Mouse (Mus musculus): ENCODE measurements around the gene Gm15737. TPM values are rescaled to one million over a fixed set of nuclear protein-coding genes. Genes with fewer than 3 reads are reported as not detected.
A peak's percentile ranks its signal among the peaks of the same experiment; 100 is the strongest.

Gene Gm15737
- polyA plus RNA-seq, 1 experiment from 2014 or later, result 0.03 TPM

- Histone ChIP-seq H3K27me3 (ENCODE audit: insufficient read depth, low read length) (no peaks in the 10 kb centered on the region), H3K4me2 (ENCODE audit: low read length) (no peak overlapping the region), H3K4me3 (replicated peaks; ENCODE audit: low read depth, low read length) (no peak overlapping the region), H3K36me3 (ENCODE audit: insufficient read depth, low read length) (0 out of 2 replicates have a peak, but pooled peaks cover 6% of the 10 kb centered on the region), H3K4me1 (replicated peaks; ENCODE audit: insufficient read depth, low read length) (0 out of 2 replicates have a peak, but pooled peaks cover 4% of the 10 kb centered on the region), H3K9ac (ENCODE audit: low read depth, low read length) (no peak overlapping the region), H3K27ac (no peak overlapping the region), H3K9me3 (replicated peaks; ENCODE audit: low read length) (no peaks in the 10 kb centered on the region)
- ATAC-seq (replicated peaks; ENCODE audit: low FRiP score, low read depth) (0 out of 2 replicates have a peak, but pooled peaks have one; percentile 36), DNase-seq (ENCODE audit: low spot score) (peak; percentile 28)
- WGBS, result 83% methylated on average over 2 of the region's 2 CpGs
- no peak for TF ChIP-seq CTCF (IDR thresholded peaks at IDR 0.05; ENCODE audit: low read depth)
These were observed 40.0 kb upstream of the Gm15737 start for GRCm38 (mm10) chr6:92829148-92829547.

- no peak overlapping the region for H3K9ac ChIP-seq (ENCODE audit: low read depth, low read length)
- 95% methylated on average over 2 of the region's 2 CpGs for WGBS
- H3K4me3 ChIP-seq (replicated peaks; ENCODE audit: low read depth, low read length), result no peak overlapping the region
- ATAC-seq (replicated peaks; ENCODE audit: low FRiP score, low read depth) (no peak), DNase-seq (ENCODE audit: low spot score) (no peak)
- H3K4me1 ChIP-seq (replicated peaks; ENCODE audit: insufficient read depth, low read length), result 0 out of 2 replicates have a peak, but pooled peaks cover 4% of the 10 kb centered on the region
- H3K27me3 ChIP-seq (ENCODE audit: insufficient read depth, low read length), result no peaks in the 10 kb centered on the region
- no peaks in the 10 kb centered on the region for H3K9me3 ChIP-seq (replicated peaks; ENCODE audit: low read length)
- H3K27ac ChIP-seq, result no peak overlapping the region
- H3K4me2 ChIP-seq (ENCODE audit: low read length), result no peak overlapping the region
- TF ChIP-seq CTCF (IDR thresholded peaks at IDR 0.05; ENCODE audit: low read depth), result no peak
- 0 out of 2 replicates have a peak, but pooled peaks cover 6% of the 10 kb centered on the region for H3K36me3 ChIP-seq (ENCODE audit: insufficient read depth, low read length)
These were observed 38.1 kb upstream of the Gm15737 start for GRCm38 (mm10) chr6:92831106-92831505.

GRCm38 (mm10) chr6:92842000-92842399 lies 27.2 kb upstream of the Gm15737 start:
- Histone ChIP-seq H3K9me3 (replicated peaks; ENCODE audit: low read length) (no peaks in the 10 kb centered on the region), H3K4me2 (ENCODE audit: low read length) (no peak overlapping the region), H3K27me3 (ENCODE audit: insufficient read depth, low read length) (no peaks in the 10 kb centered on the region), H3K9ac (ENCODE audit: low read depth, low read length) (no peak overlapping the region), H3K36me3 (ENCODE audit: insufficient read depth, low read length) (peaks cover 7% of the 10 kb centered on the region; the same call in 1 of the 2 replicates), H3K4me3 (replicated peaks; ENCODE audit: low read depth, low read length) (no peak overlapping the region), H3K4me1 (replicated peaks; ENCODE audit: insufficient read depth, low read length) (no peaks in the 10 kb centered on the region), H3K27ac (no peak overlapping the region)
- no peak for ATAC-seq (replicated peaks; ENCODE audit: low FRiP score, low read depth)
- peak; percentile 45 for DNase-seq (ENCODE audit: low spot score)
- 22% methylated on average over 2 of the region's 2 CpGs for whole genome bisulfite sequencing
- no peak for TF ChIP-seq CTCF (IDR thresholded peaks at IDR 0.05; ENCODE audit: low read depth)

- ATAC-seq (replicated peaks; ENCODE audit: low FRiP score, low read depth) (no peak), DNase-seq (ENCODE audit: low spot score) (no peak)
- Histone ChIP-seq H3K27me3 (ENCODE audit: insufficient read depth, low read length) (no peaks in the 10 kb centered on the region), H3K4me2 (ENCODE audit: low read length) (no peak overlapping the region), H3K36me3 (ENCODE audit: insufficient read depth, low read length) (peaks cover 14% of the 10 kb centered on the region; the same call in 1 of the 2 replicates), H3K9ac (ENCODE audit: low read depth, low read length) (no peak overlapping the region), H3K4me1 (replicated peaks; ENCODE audit: insufficient read depth, low read length) (no peaks in the 10 kb centered on the region), H3K4me3 (replicated peaks; ENCODE audit: low read depth, low read length) (no peak overlapping the region), H3K27ac (no peak overlapping the region), H3K9me3 (replicated peaks; ENCODE audit: low read length) (no peaks in the 10 kb centered on the region)
- TF ChIP-seq CTCF (IDR thresholded peaks at IDR 0.05; ENCODE audit: low read depth), result no peak
- WGBS, result 83% methylated on average over 2 of the region's 2 CpGs
These were observed 25.7 kb upstream of the Gm15737 start for GRCm38 (mm10) chr6:92843474-92843873.

GRCm38 (mm10) chr6:92845898-92846297 lies 23.3 kb upstream of the Gm15737 start:
- Histone ChIP-seq H3K4me1 (replicated peaks; ENCODE audit: insufficient read depth, low read length) (0 out of 2 replicates have a peak, but pooled peaks cover 3% of the 10 kb centered on the region), H3K27me3 (ENCODE audit: insufficient read depth, low read length) (no peaks in the 10 kb centered on the region), H3K9ac (ENCODE audit: low read depth, low read length) (no peak overlapping the region), H3K27ac (no peak overlapping the region), H3K4me3 (replicated peaks; ENCODE audit: low read depth, low read length) (no peak overlapping the region), H3K4me2 (ENCODE audit: low read length) (no peak overlapping the region), H3K9me3 (replicated peaks; ENCODE audit: low read length) (no peaks in the 10 kb centered on the region), H3K36me3 (ENCODE audit: insufficient read depth, low read length) (peaks cover 18% of the 10 kb centered on the region; the same call in 1 of the 2 replicates)
- no peak for DNase-seq (ENCODE audit: low spot score)
- TF ChIP-seq CTCF (IDR thresholded peaks at IDR 0.05; ENCODE audit: low read depth), result no peak
- 86% methylated on average over 8 of the region's 8 CpGs for WGBS
- ATAC-seq (replicated peaks; ENCODE audit: low FRiP score, low read depth), result no peak

GRCm38 (mm10) chr6:92846614-92847013 lies 22.5 kb upstream of the Gm15737 start:
- Histone ChIP-seq H3K9ac (ENCODE audit: low read depth, low read length) (no peak overlapping the region), H3K27me3 (ENCODE audit: insufficient read depth, low read length) (no peaks in the 10 kb centered on the region), H3K27ac (no peak overlapping the region), H3K36me3 (ENCODE audit: insufficient read depth, low read length) (peaks cover 18% of the 10 kb centered on the region; the same call in 1 of the 2 replicates), H3K4me3 (replicated peaks; ENCODE audit: low read depth, low read length) (no peak overlapping the region), H3K4me1 (replicated peaks; ENCODE audit: insufficient read depth, low read length) (0 out of 2 replicates have a peak, but pooled peaks cover 3% of the 10 kb centered on the region), H3K4me2 (ENCODE audit: low read length) (no peak overlapping the region), H3K9me3 (replicated peaks; ENCODE audit: low read length) (no peaks in the 10 kb centered on the region)
- DNase-seq (ENCODE audit: low spot score), result no peak
- ATAC-seq (replicated peaks; ENCODE audit: low FRiP score, low read depth), result no peak
- no peak for TF ChIP-seq CTCF (IDR thresholded peaks at IDR 0.05; ENCODE audit: low read depth)
- 60% methylated on average over 4 of the region's 4 CpGs for WGBS

GRCm38 (mm10) chr6:92849208-92849607 lies 19.9 kb upstream of the Gm15737 start:
- no peak overlapping the region for H3K4me3 ChIP-seq (replicated peaks; ENCODE audit: low read depth, low read length)
- DNase-seq (ENCODE audit: low spot score) (no peak), ATAC-seq (replicated peaks; ENCODE audit: low FRiP score, low read depth) (no peak)
- H3K4me1 ChIP-seq (replicated peaks; ENCODE audit: insufficient read depth, low read length), result 0 out of 2 replicates have a peak, but pooled peaks cover 3% of the 10 kb centered on the region
- WGBS, result 88% methylated on average over 9 of the region's 9 CpGs
- H3K36me3 ChIP-seq (ENCODE audit: insufficient read depth, low read length), result peaks cover 19% of the 10 kb centered on the region; the same call in 1 of the 2 replicates
- TF ChIP-seq CTCF (IDR thresholded peaks at IDR 0.05; ENCODE audit: low read depth), result no peak
- H3K27ac ChIP-seq, result no peak overlapping the region
- H3K9me3 ChIP-seq (replicated peaks; ENCODE audit: low read length), result no peaks in the 10 kb centered on the region
- no peak overlapping the region for H3K9ac ChIP-seq (ENCODE audit: low read depth, low read length)
- no peaks in the 10 kb centered on the region for H3K27me3 ChIP-seq (ENCODE audit: insufficient read depth, low read length)
- no peak overlapping the region for H3K4me2 ChIP-seq (ENCODE audit: low read length)

All from kidney, postnatal 0 days (tissue).